Mouse (Mus musculus): ENCODE results near the gene Gm14685.
"Not testable (repeated sequence)": the region's sequence is repeated elsewhere in the genome, so short reads cannot be mapped to it uniquely, and the experiment has no call there.

The Gm14685 gene

GRCm38 (mm10) chrX:73116747-73117146 lies at the start of gene Gm14685:
TSS of gene Gm14685 (plus strand) at chrX:73117047.
- not testable (repeated sequence) for DNase-seq

DNA sequence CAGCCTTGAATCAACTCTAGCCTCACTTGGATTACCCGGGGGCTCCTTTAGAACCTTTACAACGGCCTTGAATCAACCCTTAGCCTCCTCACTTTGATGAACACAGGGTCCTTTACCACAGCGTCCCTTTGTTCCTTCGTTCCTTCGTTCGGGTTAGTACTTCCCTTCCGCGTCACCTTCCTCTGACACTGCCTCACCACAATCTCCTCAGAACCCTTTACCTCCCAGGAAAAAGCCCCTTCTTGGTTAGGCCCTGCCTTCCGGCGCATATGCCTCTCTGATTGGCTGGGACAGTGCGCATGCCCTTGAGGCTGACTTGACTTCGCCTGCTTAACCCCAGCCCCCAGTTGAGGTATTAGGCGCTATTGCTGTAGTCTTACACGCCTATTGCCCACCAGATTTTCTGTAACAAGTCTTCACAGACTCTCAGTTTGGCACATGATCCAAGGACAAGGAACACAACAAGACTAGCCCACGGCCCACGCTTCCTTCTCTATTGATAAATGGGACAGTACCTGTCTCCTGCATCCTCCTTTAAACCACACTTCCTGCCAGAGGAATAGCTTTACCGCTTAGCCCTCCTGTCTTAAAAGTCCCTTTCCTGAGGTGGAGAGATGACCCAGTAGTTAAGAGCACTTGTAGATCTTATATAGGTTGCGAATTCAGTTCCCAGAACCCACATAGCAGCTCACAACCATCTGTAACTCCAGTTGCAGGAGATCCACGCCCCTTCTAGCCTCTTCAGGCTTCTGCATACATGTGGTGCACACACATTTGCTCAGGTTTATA lies 34.4 kb upstream of the Gm14685 start, which contains the start of gene Xlr4a:
Xlr4a (minus strand) TSS at position 212 of the 789 bp plus-strand sequence.
- not testable (repeated sequence) for DNase-seq

GRCm38 (mm10) chrX:73096941-73097508 lies 19.8 kb upstream of the Gm14685 start, which contains the start of gene Xlr3a:
TSS of gene Xlr3a (minus strand) at chrX:73097095.
- DNase-seq, result peak in 1 of 2 experiments; percentile 2

GRCm38 (mm10) chrX:73122859-73123829 lies 6.3 kb downstream of the Gm14685 start:
- not testable (repeated sequence) for DNase-seq

DNA sequence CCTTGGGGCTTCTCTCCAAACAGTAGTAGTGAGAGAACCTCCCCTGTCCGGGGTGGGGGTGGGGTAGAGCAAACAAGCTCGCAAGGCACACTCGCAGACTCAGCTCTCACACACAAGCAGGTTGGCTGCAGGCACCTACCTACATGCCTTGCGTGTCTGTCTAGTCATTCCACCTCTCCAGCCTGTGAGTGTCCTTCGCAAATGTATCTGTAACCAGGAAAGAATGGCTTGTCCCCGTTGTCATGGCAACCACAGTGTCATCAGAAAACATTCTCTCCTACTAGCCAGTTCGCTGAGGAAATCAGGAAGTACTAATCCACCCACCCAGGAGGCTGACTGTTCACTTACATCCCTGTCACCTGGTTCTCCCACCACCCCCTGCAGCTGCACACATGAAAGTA lies 26.4 kb downstream of the Gm14685 start:
- not testable (repeated sequence) for DNase-seq

DNA sequence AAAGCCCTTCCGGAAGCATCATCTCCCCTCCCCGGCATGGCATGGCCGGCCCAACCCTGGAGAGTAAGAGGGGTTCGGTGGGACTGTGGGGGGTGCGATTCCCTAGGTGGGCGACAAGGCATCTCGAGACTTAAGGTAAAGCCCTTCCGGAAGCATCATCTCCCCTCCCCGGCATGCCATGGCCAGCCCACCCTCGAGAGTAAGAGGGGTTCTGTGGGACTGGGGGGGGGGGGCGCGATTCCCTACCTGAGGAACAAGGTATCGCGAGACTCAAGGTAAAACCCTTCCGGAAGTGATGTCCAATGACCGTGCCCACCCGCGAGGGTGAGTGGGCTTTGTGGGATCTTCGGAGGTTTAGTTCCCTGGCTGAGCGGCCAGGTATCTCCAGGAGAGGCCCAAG lies 31.6 kb downstream of the Gm14685 start, which contains the start of gene Xlr5b:
Xlr5b (plus strand) TSS at position 301 of the 400 bp plus-strand sequence.
- not testable (repeated sequence) for DNase-seq

- DNase-seq, result not testable (repeated sequence)
Observed at GRCm38 (mm10) chrX:73149350-73149749, 32.5 kb downstream of the Gm14685 start, which contains the start of gene DXBay18. TSS of gene DXBay18 (minus strand) at chrX:73149450.

GRCm38 (mm10) chrX:73176889-73177288 lies 60.0 kb downstream of the Gm14685 start, which contains the start of gene Spin2d:
TSS of gene Spin2d (minus strand) at chrX:73176989.
- not testable (repeated sequence) for DNase-seq
